Mouse (Mus musculus) right cerebral cortex, postnatal 10 days (tissue): ENCODE measurements around the gene Fbln1.

Source experiments
- DNase-seq, 2 experiments: peaks; one replicate each; pipeline ENCODE4 v3.0.0; 2021; ENCODE audit warnings: low spot score in 2 of 2

Fbln1 gene

GRCm38 (mm10) chr15:85205792-85206702 is at the start of gene Fbln1:
Fbln1 (plus strand) TSS chr15:85205949.
- peak; percentile 74 to 82 for DNase-seq

- DNase-seq: no peak
These were observed 49.6 kb upstream of the Fbln1 start for GRCm38 (mm10) chr15:85156198-85156597.

- no peak for DNase-seq
These were observed 44.3 kb upstream of the Fbln1 start for GRCm38 (mm10) chr15:85161416-85161815.

GRCm38 (mm10) chr15:85162693-85163663 is 42.8 kb upstream of the Fbln1 start:
- no peak for DNase-seq

GRCm38 (mm10) chr15:85166433-85166933 is 39.3 kb upstream of the Fbln1 start:
- no peak for DNase-seq

- no peak for DNase-seq
These were observed 38.6 kb upstream of the Fbln1 start for GRCm38 (mm10) chr15:85167086-85167679.

GRCm38 (mm10) chr15:85172054-85172453 is 33.7 kb upstream of the Fbln1 start:
- no peak for DNase-seq

GRCm38 (mm10) chr15:85173425-85173824 is 32.3 kb upstream of the Fbln1 start:
- no peak for DNase-seq

GRCm38 (mm10) chr15:85174060-85174459 is 31.7 kb upstream of the Fbln1 start:
- no peak for DNase-seq

GRCm38 (mm10) chr15:85177576-85177975 is 28.2 kb upstream of the Fbln1 start:
- peak in 1 of 2 experiments; percentile 57 for DNase-seq

- DNase-seq: no peak
These were observed 27.6 kb upstream of the Fbln1 start for GRCm38 (mm10) chr15:85178172-85178571.

GRCm38 (mm10) chr15:85179528-85180180 is 26.1 kb upstream of the Fbln1 start:
- DNase-seq: peak in 1 of 2 experiments; percentile 39

GRCm38 (mm10) chr15:85180368-85180767 is 25.4 kb upstream of the Fbln1 start:
- no peak for DNase-seq

- DNase-seq: no peak
These were observed 23.7 kb upstream of the Fbln1 start for GRCm38 (mm10) chr15:85182063-85182462.

- DNase-seq: no peak
These were observed 18.8 kb upstream of the Fbln1 start for GRCm38 (mm10) chr15:85186916-85187315.

- no peak for DNase-seq
These were observed 17.5 kb upstream of the Fbln1 start for GRCm38 (mm10) chr15:85188167-85188778.

- peak; percentile 44 to 49 for DNase-seq
These were observed 5.1 kb upstream of the Fbln1 start for GRCm38 (mm10) chr15:85200446-85201289.

GRCm38 (mm10) chr15:85202199-85202598 is 3.5 kb upstream of the Fbln1 start:
- DNase-seq: no peak

- no peak for DNase-seq
These were observed 3.0 kb upstream of the Fbln1 start for GRCm38 (mm10) chr15:85202787-85203186.

GRCm38 (mm10) chr15:85204383-85204782 is 1.4 kb upstream of the Fbln1 start:
- no peak for DNase-seq
